Mouse (Mus musculus): Measurements from ENCODE around the gene Dusp15.

Gene Dusp15

GRCm38 (mm10) chr2:152931456-152932160, 19.9 kb downstream of the Dusp15 start:
- DNase-seq (ENCODE audit: low spot score), result no peak

- DNase-seq (ENCODE audit: low spot score), result no peak
Measured at GRCm38 (mm10) chr2:152930276-152930675, 21.2 kb downstream of the Dusp15 start.

GRCm38 (mm10) chr2:152928988-152929370, 22.5 kb downstream of the Dusp15 start:
- DNase-seq (ENCODE audit: low spot score), result no peak

- no peak for DNase-seq (ENCODE audit: low spot score)
Measured at GRCm38 (mm10) chr2:152928219-152928987, 23.1 kb downstream of the Dusp15 start.

GRCm38 (mm10) chr2:152927371-152927770, 24.1 kb downstream of the Dusp15 start:
- no peak for DNase-seq (ENCODE audit: low spot score)

GRCm38 (mm10) chr2:152926896-152927295, 24.6 kb downstream of the Dusp15 start:
- no peak for DNase-seq (ENCODE audit: low spot score)

- DNase-seq (ENCODE audit: low spot score), result peak; percentile 37
Measured at GRCm38 (mm10) chr2:152925189-152925872, 26.2 kb downstream of the Dusp15 start.

GRCm38 (mm10) chr2:152924543-152924942, 27.0 kb downstream of the Dusp15 start:
- no peak for DNase-seq (ENCODE audit: low spot score)

GRCm38 (mm10) chr2:152924128-152924527, 27.4 kb downstream of the Dusp15 start:
- no peak for DNase-seq (ENCODE audit: low spot score)

- no peak for DNase-seq (ENCODE audit: low spot score)
Measured at GRCm38 (mm10) chr2:152923621-152924020, 27.9 kb downstream of the Dusp15 start.

GRCm38 (mm10) chr2:152922376-152922775, 29.1 kb downstream of the Dusp15 start:
- no peak for DNase-seq (ENCODE audit: low spot score)

- no peak for DNase-seq (ENCODE audit: low spot score)
Measured at GRCm38 (mm10) chr2:152917671-152918070, 33.8 kb downstream of the Dusp15 start.

GRCm38 (mm10) chr2:152916111-152916510, 35.4 kb downstream of the Dusp15 start:
- no peak for DNase-seq (ENCODE audit: low spot score)

- DNase-seq (ENCODE audit: low spot score), result no peak
Measured at GRCm38 (mm10) chr2:152915453-152915852, 36.0 kb downstream of the Dusp15 start.

GRCm38 (mm10) chr2:152914310-152915120, 37.0 kb downstream of the Dusp15 start:
- DNase-seq (ENCODE audit: low spot score), result peak; percentile 77

- no peak for DNase-seq (ENCODE audit: low spot score)
Measured at GRCm38 (mm10) chr2:152913471-152913870, 38.0 kb downstream of the Dusp15 start.

- no peak for DNase-seq (ENCODE audit: low spot score)
Measured at GRCm38 (mm10) chr2:152911432-152911831, 40.1 kb downstream of the Dusp15 start.

GRCm38 (mm10) chr2:152911031-152911430, 40.5 kb downstream of the Dusp15 start, which contains the start of gene Mylk2:
TSS of gene Mylk2 (plus strand) at chr2:152911352.
- no peak for DNase-seq (ENCODE audit: low spot score)

- no peak for DNase-seq (ENCODE audit: low spot score)
Measured at GRCm38 (mm10) chr2:152909848-152910247, 41.6 kb downstream of the Dusp15 start.

- no peak for DNase-seq (ENCODE audit: low spot score)
Measured at GRCm38 (mm10) chr2:152907114-152907943, 44.2 kb downstream of the Dusp15 start.

Data from lung, postnatal 25 days (tissue).